Mouse (Mus musculus) neural tube, embryonic 10.5 days (tissue): ENCODE data around the gene Map10.

Source experiments
- DNase-seq: peaks from one replicate; pipeline ENCODE4 v3.0.0-alpha.2; 2017; ENCODE audit warnings: low spot score; ENCODE audit errors: extremely low spot score

Gene Map10

DNA sequence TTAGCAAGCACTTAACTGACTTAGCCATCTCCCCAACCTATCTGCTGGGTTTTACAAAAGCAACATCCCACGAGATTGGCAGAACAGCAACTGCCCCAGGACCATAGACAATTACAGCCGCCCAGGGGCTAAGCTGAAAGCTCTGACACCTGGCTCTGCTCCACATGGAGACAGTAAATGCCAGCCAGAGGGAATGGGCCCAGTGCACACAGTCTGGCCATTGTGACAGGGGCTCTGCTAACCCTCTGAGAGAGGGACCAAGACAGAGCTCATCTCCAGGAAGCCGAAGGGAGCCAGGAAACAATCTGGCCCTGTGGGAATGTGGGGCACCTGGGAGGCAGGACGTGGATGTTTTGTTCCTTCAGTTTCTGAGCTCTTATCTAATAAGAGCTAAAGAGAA lies 46.6 kb downstream of the Map10 start:
- DNase-seq = no peak

DNA sequence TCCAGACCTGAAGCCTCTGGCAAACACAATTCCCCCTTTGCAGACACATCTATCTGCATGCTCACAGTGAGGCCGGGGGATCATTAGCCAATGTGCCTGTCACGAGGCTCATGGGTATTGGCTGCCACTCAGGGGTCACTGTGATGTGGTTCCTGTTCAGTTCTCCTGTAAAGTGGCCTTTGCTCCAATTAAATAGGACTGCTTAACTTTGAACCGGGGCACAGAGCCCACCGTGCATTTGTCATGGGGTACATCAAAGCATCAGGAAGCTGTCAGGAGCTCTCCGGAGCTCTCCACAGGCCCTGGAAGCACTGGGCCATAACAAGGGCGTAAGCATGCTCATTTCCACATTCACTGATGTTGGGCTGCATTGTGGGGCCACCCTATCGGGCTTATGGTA lies 47.0 kb downstream of the Map10 start:
- DNase-seq = no peak

DNA sequence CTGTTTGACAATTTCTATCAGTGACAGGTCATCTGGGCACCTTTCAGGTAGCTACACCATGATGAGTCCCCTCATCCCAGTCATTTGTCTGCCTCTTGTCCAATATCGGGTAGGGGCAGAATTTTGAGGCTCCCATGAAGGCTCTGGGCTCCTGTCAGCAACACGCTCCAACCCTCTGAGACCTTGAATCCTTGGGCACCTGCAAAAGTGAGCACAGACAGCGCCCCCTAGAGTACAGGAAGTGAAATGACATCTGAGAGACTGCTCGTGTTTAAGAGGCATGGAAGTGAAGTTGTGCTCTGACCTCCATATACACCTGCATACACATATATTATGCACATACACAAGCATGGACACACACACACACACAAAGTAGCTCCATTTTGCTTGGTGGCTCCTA lies 49.3 kb downstream of the Map10 start:
- DNase-seq = no peak

DNA sequence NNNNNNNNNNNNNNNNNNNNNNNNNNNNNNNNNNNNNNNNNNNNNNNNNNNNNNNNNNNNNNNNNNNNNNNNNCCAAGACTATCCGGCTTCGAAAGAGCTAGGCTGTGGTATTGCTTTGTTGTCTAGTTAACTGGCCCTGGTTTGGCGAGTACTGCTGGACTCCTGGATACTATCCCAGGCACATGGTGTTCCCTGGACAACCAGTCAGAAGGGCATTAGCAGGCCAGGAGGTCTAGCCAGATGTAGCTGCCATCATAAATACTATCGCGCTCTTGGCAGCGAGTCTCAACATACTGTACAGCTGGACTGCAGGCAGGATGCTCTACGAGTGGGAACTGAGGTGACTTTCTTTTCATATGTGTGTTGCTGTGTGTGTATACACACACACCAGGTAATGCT lies 53.1 kb downstream of the Map10 start:
- no peak for DNase-seq
